Mouse (Mus musculus) kidney, adult 2 months (tissue): ENCODE measurements around the gene Slco2b1.

ENCODE experiments used
- CTCF ChIP-seq: fragments of 200-500 bp; conservative IDR thresholded peaks from 2 replicates; pipeline ENCODE4 v1.5.1; 2011; ENCODE audit warnings: low read depth, mild to moderate bottlenecking, control low read depth, low read length, moderate library complexity, mixed read lengths; ENCODE audit not compliant: insufficient read depth, insufficient read length
- POLR2A ChIP-seq: fragments of 200-500 bp; IDR thresholded peaks from one replicate; pipeline ENCODE4 v1.6.1; 2011; ENCODE audit warnings: low read depth, low read length, control low read depth

DNA sequence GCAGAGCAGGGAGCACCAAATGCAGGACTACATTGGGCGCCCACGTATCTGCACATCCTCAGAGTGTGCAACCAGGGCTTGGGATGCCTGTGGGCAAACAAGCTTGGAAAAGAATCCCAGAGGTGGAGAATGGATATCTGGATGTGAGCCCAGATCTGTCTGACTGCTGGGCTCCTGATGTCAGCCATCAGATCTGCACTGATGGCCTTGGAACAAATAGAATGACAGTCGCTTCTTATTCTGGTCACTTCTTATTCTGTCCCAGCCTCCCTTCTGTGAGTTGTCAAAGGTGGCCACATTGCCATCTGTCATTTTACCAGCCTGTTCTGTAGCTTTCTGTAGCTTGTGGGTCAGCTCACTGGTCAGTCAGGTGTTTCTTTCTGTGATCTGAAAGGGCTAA, 12.6 kb downstream of the Slco2b1 start:
- no peak for TF ChIP-seq POLR2A
- no peak for TF ChIP-seq CTCF
